Mouse (Mus musculus) frontal cortex, postnatal 10 days (tissue): ENCODE results near the gene Tekt5.
A peak's percentile ranks its signal among the peaks of the same experiment; 100 is the strongest.

Source experiments
- DNase-seq, 2 experiments: peaks; one replicate each; pipeline ENCODE4 v3.0.0; 2022; ENCODE audit warnings: low spot score in 2 of 2, mixed read lengths in 1 of 2

Tekt5 gene

GRCm38 (mm10) chr16:10379531-10379930 is 15.8 kb downstream of the Tekt5 start:
- DNase-seq, result no peak

- DNase-seq, result no peak
Observed at GRCm38 (mm10) chr16:10377286-10377685, 18.0 kb downstream of the Tekt5 start.

GRCm38 (mm10) chr16:10374254-10375011 is 20.9 kb downstream of the Tekt5 start:
- peak in 1 of 2 experiments; percentile 30 for DNase-seq

GRCm38 (mm10) chr16:10372372-10372771 is 22.9 kb downstream of the Tekt5 start:
- no peak for DNase-seq

- DNase-seq, result no peak
Observed at GRCm38 (mm10) chr16:10369996-10370395, 25.3 kb downstream of the Tekt5 start.

GRCm38 (mm10) chr16:10369468-10369934 is 25.8 kb downstream of the Tekt5 start:
- DNase-seq, result peak; percentile 24 to 34

GRCm38 (mm10) chr16:10366240-10367217 is 28.8 kb downstream of the Tekt5 start:
- peak; percentile 65 to 77 for DNase-seq

GRCm38 (mm10) chr16:10365796-10366195 is 29.5 kb downstream of the Tekt5 start:
- no peak for DNase-seq

- no peak for DNase-seq
Observed at GRCm38 (mm10) chr16:10363061-10363460, 32.2 kb downstream of the Tekt5 start.

GRCm38 (mm10) chr16:10359241-10359640 is 36.0 kb downstream of the Tekt5 start:
- DNase-seq, result no peak

- no peak for DNase-seq
Observed at GRCm38 (mm10) chr16:10358010-10358934, 37.0 kb downstream of the Tekt5 start.

- peak; percentile 54 to 63 for DNase-seq
Observed at GRCm38 (mm10) chr16:10355004-10355403, 40.3 kb downstream of the Tekt5 start.

GRCm38 (mm10) chr16:10351050-10351636 is 44.1 kb downstream of the Tekt5 start:
- DNase-seq, result no peak

GRCm38 (mm10) chr16:10349876-10350275 is 45.4 kb downstream of the Tekt5 start:
- no peak for DNase-seq

- no peak for DNase-seq
Observed at GRCm38 (mm10) chr16:10349436-10349835, 45.9 kb downstream of the Tekt5 start.

- DNase-seq, result no peak
Observed at GRCm38 (mm10) chr16:10347551-10347950, 47.7 kb downstream of the Tekt5 start.

- no peak for DNase-seq
Observed at GRCm38 (mm10) chr16:10341110-10341509, 54.2 kb downstream of the Tekt5 start.

- no peak for DNase-seq
Observed at GRCm38 (mm10) chr16:10339930-10340329, 55.4 kb downstream of the Tekt5 start.

GRCm38 (mm10) chr16:10338601-10339000 is 56.7 kb downstream of the Tekt5 start:
- no peak for DNase-seq

- DNase-seq, result no peak
Observed at GRCm38 (mm10) chr16:10337422-10338197, 57.7 kb downstream of the Tekt5 start.
